Mouse (Mus musculus) brain, embryonic 14.5 days (tissue): ENCODE results near the gene Chid1. TPM values are rescaled to one million over a fixed set of nuclear protein-coding genes. Genes with fewer than 3 reads are reported as not detected.

ENCODE experiments used
- DNase-seq: peaks from one replicate; pipeline ENCODE4 v3.0.0-alpha.2; 2011; ENCODE audit warnings: low read depth
- CTCF ChIP-seq: fragments of 200-500 bp; IDR thresholded peaks from 2 replicates; pipeline ENCODE4 v1.5.1; 2012; ENCODE audit warnings: inconsistent platforms, mild to moderate bottlenecking, moderate library complexity, borderline replicate concordance; ENCODE audit not compliant: insufficient read depth, insufficient read length; ENCODE audit errors: extremely low read depth
- POLR2A ChIP-seq: fragments of 200-500 bp; IDR thresholded peaks from 2 replicates; pipeline ENCODE4 v1.6.1; 2012; ENCODE audit warnings: mild to moderate bottlenecking, inconsistent platforms, borderline replicate concordance; ENCODE audit not compliant: poor library complexity, insufficient read depth, insufficient read length, severe bottlenecking; ENCODE audit errors: extremely low read depth
- polyA plus RNA-seq: library from polyadenylated mRNA; depleted of rRNA; stranded (reverse); fragments of >200 nt; gene quantifications from 2 replicates; pipeline ENCODE4 v1.2.3, GENCODE M21; 2012

The Chid1 gene
- polyA plus RNA-seq, 1 experiment = 34.8 TPM

DNA sequence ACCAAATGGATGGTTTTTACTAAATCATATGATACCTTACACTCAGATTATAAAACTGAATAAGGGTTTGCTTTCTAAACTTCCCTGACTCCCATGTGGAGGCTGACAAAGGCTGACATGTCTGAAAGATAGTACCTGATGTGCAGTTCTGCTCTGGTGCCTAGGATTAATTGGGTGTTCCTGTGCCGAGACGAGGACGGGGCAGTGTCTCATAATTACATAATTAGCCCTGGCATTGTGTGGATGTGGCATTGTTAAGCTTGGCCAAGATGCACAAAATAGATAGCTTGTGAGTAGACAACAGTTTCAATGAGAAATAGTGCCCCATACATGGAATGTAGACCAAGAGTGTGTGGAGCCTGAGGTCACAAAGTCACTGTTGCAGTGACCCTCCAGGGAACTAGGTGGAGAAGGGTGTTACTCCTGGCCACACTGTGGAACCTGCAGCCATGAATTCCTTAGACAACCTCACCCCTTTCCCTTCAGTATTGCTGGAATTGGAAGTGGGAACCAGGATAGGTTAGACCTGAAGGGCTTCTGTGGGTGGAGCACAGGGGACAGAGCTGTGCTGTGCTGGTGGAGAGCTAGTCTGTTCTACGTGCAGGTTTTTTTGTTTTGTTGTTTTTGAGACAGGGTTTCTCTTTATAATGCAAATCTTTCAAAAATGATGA is 31.1 kb upstream of the Chid1 start:
- TF ChIP-seq CTCF = no peak
- no peak for TF ChIP-seq POLR2A
- DNase-seq = no peak

DNA sequence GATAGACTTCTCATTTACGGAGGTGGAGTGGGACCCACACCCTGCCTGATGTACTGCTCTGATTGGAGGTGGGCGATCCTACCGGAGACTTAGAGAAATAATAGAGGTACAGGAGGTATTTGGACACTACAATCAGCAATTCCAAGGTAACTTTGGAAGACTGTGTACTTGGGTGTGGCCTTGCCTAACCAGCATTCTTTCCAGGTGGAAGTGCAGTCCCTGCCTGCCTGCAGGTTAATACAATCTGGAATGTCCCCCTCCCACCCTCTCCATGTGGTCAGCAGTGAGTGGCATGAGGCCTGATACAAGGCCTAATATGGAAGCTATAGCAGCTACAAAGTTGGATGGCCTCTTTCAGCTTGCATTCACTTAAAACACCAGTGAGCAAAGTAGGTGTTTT is 30.3 kb upstream of the Chid1 start:
- no peak for TF ChIP-seq CTCF
- TF ChIP-seq POLR2A = no peak

DNA sequence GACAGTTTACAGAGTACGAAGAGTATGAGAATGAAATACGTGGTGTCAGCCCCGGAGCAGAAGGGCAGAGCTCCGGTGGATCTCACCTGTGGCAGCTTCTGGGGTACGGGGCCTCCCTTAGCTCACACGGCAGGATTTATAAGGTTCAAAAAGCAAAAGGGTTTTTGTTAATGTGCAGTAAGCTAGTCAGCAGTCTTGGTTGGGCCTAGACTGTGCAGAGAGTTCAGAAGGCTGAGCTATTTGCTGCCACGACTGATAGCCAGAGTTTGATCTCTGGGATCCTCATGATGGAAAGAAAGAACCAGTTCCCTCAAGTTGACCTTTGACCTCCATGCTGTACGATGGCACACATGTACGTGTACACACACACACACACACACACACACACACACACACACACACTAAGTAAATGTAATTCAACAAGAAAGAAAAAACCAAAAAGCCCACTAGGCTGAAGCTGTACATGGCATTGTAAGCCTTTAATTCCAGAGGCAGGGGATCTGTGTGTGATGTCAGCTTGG is 29.7 kb upstream of the Chid1 start:
- TF ChIP-seq CTCF (no peak), POLR2A (no peak)
- no peak for DNase-seq

More for the DNA sequence above, 30.3 kb upstream of the Chid1 start:
- DNase-seq = no peak

GRCm38 (mm10) chr7:141566587-141566986 is 26.9 kb upstream of the Chid1 start:
- TF ChIP-seq POLR2A = no peak
- TF ChIP-seq CTCF = no peak
- DNase-seq = peak; percentile 16

- no peak for TF ChIP-seq CTCF
- no peak for DNase-seq
Measured at GRCm38 (mm10) chr7:141564561-141564960, 24.9 kb upstream of the Chid1 start.

GRCm38 (mm10) chr7:141562852-141563427 is 23.3 kb upstream of the Chid1 start:
- peak; percentile 72 for DNase-seq

DNA sequence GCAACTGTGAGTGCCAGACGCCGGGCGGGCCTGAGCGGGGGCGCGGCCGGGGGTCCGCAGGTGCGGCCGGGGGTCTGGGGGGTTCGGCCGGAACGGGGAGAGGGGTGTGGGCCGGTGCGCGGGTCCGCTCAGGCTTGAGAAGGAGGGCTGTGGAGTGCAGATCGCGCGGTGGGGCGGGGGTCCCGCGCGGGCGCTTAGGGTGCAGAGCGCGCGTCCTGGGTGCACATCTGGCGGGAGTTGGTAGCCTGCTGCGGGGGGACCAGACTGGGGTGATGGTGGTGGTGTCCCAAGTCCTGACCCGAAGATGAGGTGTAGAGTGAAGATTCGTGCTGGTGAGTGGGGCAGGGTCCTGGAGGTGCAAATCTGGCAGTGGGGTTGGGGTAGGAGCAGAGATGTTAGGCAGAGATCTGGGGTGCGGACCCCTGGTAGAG is 22.8 kb upstream of the Chid1 start:
- no peak for DNase-seq
- TF ChIP-seq POLR2A (no peak), CTCF (no peak)

More at GRCm38 (mm10) chr7:141562852-141563427, 23.3 kb upstream of the Chid1 start:
- TF ChIP-seq POLR2A = no peak
- TF ChIP-seq CTCF = no peak

DNA sequence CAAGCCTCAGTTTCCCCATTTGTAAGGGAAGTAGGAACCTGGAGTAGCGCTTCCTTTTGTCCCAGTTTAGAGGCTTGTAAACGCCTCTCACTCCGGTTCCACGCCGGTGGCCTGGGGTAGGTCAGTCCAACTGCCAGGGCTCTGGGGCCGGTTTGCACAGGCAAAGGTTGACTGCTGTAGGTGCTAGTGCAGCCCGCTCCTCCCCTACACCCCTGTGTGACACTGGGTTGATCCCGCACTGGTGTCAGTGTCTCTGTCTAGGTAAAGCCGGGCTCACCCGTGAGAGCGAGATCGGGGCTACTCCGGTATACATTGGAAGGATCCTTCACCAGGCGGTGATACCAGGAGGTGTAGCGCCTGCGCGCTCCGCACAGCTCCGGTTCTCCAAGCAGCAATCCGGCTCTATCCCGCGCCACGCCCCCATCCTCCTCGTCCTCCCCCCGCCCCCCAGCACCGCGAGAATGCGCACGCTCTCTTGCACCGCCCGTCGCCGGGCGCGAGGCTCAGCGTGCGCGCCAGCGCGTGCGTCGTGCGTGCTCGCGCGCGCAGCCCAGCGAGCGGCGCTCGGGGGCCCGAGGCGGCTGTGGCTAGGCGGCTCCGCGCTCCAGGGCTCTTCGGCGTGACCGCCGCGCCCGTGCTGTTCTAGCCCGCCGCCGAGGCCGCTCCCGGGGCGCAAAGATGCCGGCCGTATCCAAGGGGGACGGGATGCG is 22.2 kb upstream of the Chid1 start, which contains the start of gene Ap2a2:
Gene Ap2a2, plus strand, starts transcription at position 492 of the 710 bp plus-strand sequence.
- peak; percentile 99 for DNase-seq

GRCm38 (mm10) chr7:141560471-141560870 is 20.8 kb upstream of the Chid1 start:
- TF ChIP-seq POLR2A (no peak), CTCF (no peak)
- DNase-seq = no peak

More for the DNA sequence above, 22.2 kb upstream of the Chid1 start, which contains the start of gene Ap2a2:
- TF ChIP-seq CTCF (no peak), POLR2A (peak; percentile 99)

GRCm38 (mm10) chr7:141559726-141560325 is 20.2 kb upstream of the Chid1 start:
- TF ChIP-seq POLR2A (no peak), CTCF (no peak)
- DNase-seq = no peak

DNA sequence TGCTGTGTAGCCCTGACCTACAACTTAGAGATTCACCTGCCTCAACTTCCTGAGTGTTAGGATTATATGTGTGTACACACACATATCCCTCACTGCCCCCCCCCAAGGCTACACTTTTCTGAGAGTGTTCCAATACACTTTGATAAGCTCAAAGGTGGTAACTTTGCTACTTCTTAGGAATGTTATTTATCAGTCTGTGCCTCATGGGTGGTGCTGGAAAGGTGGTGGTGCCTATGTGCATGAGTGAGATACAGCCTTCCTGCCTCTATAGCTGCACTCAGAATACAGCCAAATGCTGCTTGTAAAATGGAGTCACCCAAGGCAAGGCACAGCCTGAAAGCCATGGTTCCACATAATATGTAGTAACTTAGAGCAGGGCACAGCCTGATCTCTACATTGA is 19.3 kb upstream of the Chid1 start:
- no peak for DNase-seq
- no peak for TF ChIP-seq POLR2A
- TF ChIP-seq CTCF = no peak

GRCm38 (mm10) chr7:141558329-141558776 is 18.7 kb upstream of the Chid1 start:
- TF ChIP-seq CTCF (no peak), POLR2A (no peak)
- DNase-seq = no peak

- DNase-seq = no peak
- TF ChIP-seq POLR2A (no peak), CTCF (no peak)
Measured at GRCm38 (mm10) chr7:141550464-141550863, 10.8 kb upstream of the Chid1 start.

DNA sequence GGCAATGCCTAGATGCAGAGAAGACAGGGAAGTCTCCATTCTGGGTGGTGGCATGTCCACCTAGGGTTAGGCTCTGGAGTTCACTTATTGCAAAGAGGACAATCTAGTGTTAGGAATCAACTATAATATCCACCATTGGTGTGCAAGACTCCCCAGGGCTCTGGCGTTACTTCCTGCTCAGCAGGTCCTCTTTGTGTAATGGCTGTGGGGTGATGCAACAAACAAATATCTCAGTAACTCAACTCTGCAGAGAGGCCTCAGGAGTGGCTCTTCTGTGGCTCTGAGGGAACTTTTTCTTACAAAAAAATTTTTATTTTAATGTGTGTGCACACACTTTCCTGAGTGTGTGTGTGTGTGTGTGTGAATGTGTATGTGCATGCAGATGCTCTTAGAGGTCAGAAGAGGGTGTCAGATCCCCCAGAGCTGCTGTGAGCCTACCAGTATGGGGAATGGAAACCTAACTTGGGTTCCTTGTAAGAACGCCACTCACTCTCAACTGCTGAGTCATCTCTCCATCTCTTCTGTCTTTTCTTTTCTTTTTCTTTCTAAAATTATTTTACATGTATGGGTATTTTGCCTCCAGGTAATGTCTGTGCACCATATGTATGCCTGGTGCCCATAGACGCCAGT is 9.9 kb upstream of the Chid1 start:
- no peak for TF ChIP-seq POLR2A
- TF ChIP-seq CTCF = no peak

More for the DNA sequence above, 9.9 kb upstream of the Chid1 start:
- DNase-seq = no peak
